Mouse (Mus musculus): ENCODE measurements around the gene 1700010B08Rik. TPM values are rescaled to one million over a fixed set of nuclear protein-coding genes. Genes with fewer than 3 reads are reported as not detected.
"Not testable (repeated sequence)": the region's sequence is repeated elsewhere in the genome, so short reads cannot be mapped to it uniquely, and the experiment has no call there.

The 1700010B08Rik gene
- 0.13 TPM in 1 of 2 replicates, not detected in the other for polyA plus RNA-seq (2015; fragmentation: Nextera tagmentation; extraction: Ambion mirVana)

DNA sequence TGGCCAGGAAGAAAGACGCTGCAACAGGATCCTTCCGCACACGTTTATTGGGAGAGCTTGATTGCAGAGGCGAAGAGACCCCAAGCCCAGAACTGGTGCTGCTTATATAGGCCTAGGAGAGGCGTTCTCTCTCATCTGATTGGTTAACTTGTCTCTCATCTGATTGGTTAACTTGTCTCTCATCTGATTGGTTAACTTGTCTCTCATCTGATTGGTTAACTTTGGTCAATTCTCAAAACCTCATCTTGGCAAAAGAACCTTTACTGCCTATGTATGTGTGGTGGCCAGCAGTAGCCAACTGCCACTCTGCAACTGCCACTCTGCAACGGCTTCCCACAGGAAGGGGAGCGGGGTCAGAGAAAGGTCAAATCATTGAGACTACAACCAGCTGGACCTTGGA is at the start of gene 1700010B08Rik:
TSS of gene 1700010B08Rik (plus strand) at position 301 of the 400 bp plus-strand sequence.
- DNase-seq (ENCODE audit: low spot score); ATAC-seq; H3K9ac ChIP-seq (replicated peaks; ENCODE audit: low read depth); H3K36me3 ChIP-seq (ENCODE audit: insufficient read depth, low read length); H3K27ac ChIP-seq (ENCODE audit: low read length); H3K27me3 ChIP-seq (replicated peaks; ENCODE audit: insufficient read depth, low read length); H3K4me1 ChIP-seq (ENCODE audit: insufficient read depth, low read depth, low read length); H3K4me2 ChIP-seq (replicated peaks; ENCODE audit: low read depth, low read length); H3K9me3 ChIP-seq (ENCODE audit: low read length); H3K4me3 ChIP-seq (ENCODE audit: low read depth, low read length): not testable (repeated sequence)
- 75% methylated on average over 6 of the region's 7 CpGs for WGBS

DNA sequence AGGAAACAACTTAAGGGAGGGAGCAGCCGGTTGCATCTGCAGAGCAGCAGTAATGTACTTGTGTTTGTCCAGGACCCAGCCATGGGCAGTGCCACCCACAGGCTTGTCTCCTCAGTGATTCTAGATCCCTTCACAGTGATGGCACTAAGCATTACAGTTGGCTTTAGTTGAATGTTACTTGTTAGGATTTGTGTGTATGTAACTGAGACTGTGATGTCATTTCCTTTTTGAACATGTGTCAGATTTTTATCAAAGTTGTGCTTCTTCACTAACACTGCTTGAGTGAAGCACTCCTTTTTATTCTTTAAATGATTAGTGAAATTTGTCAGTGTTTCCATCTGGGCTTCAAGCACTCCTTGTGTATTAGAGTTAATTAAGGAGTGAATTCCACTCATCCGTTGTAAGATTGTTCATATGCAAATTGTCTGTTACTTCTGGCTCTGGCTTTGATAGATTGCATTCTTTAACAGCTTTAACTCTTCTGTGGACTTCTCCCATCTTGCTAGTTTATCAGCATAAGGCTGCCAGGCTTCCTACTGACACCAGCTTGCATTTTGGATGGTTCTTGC is 46.8 kb upstream of the 1700010B08Rik start:
- 61% methylated on average over 2 of the region's 2 CpGs for WGBS
- Histone ChIP-seq H3K4me3 (ENCODE audit: low read depth, low read length) (no peak overlapping the region), H3K4me2 (replicated peaks; ENCODE audit: low read depth, low read length) (no peak overlapping the region), H3K27ac (ENCODE audit: low read length) (no peak overlapping the region), H3K36me3 (ENCODE audit: insufficient read depth, low read length) (no peaks in the 10 kb centered on the region), H3K27me3 (replicated peaks; ENCODE audit: insufficient read depth, low read length) (no peaks in the 10 kb centered on the region), H3K9me3 (ENCODE audit: low read length) (no peaks in the 10 kb centered on the region), H3K9ac (replicated peaks; ENCODE audit: low read depth) (no peak overlapping the region), H3K4me1 (ENCODE audit: insufficient read depth, low read depth, low read length) (no peaks in the 10 kb centered on the region)
- ATAC-seq = no peak
- no peak for DNase-seq (ENCODE audit: low spot score)
- no peak for TF ChIP-seq CTCF (IDR thresholded peaks at IDR 0.05)
- TF ChIP-seq EP300 (IDR thresholded peaks at IDR 0.05) = no peak

DNA sequence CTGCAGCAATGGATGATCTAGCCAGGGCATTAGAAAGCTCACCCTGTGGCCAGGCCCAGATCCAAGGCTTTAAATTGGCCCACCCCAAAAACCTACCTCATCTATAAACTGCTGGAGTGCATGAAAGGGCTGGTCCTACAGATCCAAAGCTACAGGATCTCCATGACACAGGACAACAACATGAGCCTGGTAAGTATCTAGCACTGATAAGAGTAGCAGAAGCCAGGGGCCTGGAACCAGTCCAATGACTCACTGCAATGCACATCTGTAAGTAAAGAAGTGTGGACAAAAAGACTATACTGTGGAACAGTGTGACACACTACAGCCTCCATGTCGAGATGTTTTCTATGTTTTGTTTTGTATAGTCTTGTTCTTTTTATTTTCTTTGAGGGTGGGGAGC is 45.7 kb upstream of the 1700010B08Rik start:
- Histone ChIP-seq H3K9ac (replicated peaks; ENCODE audit: low read depth) (no peak overlapping the region), H3K4me2 (replicated peaks; ENCODE audit: low read depth, low read length) (no peak overlapping the region), H3K27ac (ENCODE audit: low read length) (no peak overlapping the region), H3K4me3 (ENCODE audit: low read depth, low read length) (no peak overlapping the region), H3K4me1 (ENCODE audit: insufficient read depth, low read depth, low read length) (no peaks in the 10 kb centered on the region), H3K9me3 (ENCODE audit: low read length) (no peaks in the 10 kb centered on the region), H3K36me3 (ENCODE audit: insufficient read depth, low read length) (no peaks in the 10 kb centered on the region), H3K27me3 (replicated peaks; ENCODE audit: insufficient read depth, low read length) (no peaks in the 10 kb centered on the region)
- TF ChIP-seq EP300 (IDR thresholded peaks at IDR 0.05) (no peak), CTCF (IDR thresholded peaks at IDR 0.05) (no peak)
- 81% methylated on average over 1 of the region's 1 CpGs for WGBS
- ATAC-seq (no peak), DNase-seq (ENCODE audit: low spot score) (no peak)

DNA sequence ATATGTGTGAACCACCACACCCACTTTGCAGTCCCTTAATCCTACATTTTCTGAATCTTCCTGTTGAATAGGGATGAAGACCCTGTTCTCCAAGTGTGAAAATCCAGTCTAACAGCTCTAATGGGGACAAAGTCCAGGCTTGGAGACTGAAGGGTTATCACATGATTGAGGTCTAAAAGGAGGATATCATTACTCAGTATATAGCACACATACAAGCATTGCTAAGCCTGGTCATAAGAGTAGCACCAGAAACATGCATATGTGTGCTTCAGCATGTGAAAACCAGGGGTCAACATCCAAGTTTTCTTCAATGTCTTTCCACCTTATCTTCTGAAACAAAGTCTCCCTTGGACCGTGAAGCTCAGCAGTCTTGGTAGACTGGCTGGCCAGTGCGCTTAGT is 40.6 kb upstream of the 1700010B08Rik start:
- H3K9me3 ChIP-seq (ENCODE audit: low read length) = no peaks in the 10 kb centered on the region
- TF ChIP-seq EP300 (IDR thresholded peaks at IDR 0.05) (no peak), CTCF (IDR thresholded peaks at IDR 0.05) (no peak)

DNA sequence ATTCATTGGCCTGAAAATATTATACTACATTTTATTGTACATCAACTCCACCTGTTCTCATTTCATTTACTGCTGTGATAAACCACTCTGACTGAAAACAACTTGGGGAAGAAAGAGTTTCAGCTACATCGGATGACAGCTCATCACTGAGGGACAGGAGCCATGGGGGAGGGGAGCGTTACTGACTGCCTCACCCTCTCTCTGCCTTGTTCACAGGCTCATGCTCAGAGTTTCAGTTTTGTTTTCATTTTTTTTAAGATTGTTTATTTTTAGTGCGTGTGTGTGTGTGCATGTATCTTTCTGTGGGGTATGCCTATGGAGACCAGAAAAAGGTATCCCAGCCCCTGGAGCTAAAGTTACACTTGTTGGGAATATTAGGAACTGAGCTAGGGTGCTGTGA is 40.0 kb upstream of the 1700010B08Rik start:
- H3K4me1 ChIP-seq (ENCODE audit: insufficient read depth, low read depth, low read length) = no peaks in the 10 kb centered on the region
- H3K9ac ChIP-seq (replicated peaks; ENCODE audit: low read depth) = no peak overlapping the region
- no peaks in the 10 kb centered on the region for H3K36me3 ChIP-seq (ENCODE audit: insufficient read depth, low read length)
- DNase-seq (ENCODE audit: low spot score) (no peak), ATAC-seq (no peak)
- H3K9me3 ChIP-seq (ENCODE audit: low read length) = no peaks in the 10 kb centered on the region
- TF ChIP-seq CTCF (IDR thresholded peaks at IDR 0.05) (no peak), EP300 (IDR thresholded peaks at IDR 0.05) (no peak)
- no peak overlapping the region for H3K27ac ChIP-seq (ENCODE audit: low read length)
- no peak overlapping the region for H3K4me2 ChIP-seq (replicated peaks; ENCODE audit: low read depth, low read length)
- WGBS = 55% methylated on average over 3 of the region's 3 CpGs
- H3K27me3 ChIP-seq (replicated peaks; ENCODE audit: insufficient read depth, low read length) = no peaks in the 10 kb centered on the region
- H3K4me3 ChIP-seq (ENCODE audit: low read depth, low read length) = no peak overlapping the region

More for the DNA sequence above, 40.6 kb upstream of the 1700010B08Rik start:
- no peak overlapping the region for H3K4me2 ChIP-seq (replicated peaks; ENCODE audit: low read depth, low read length)
- H3K4me1 ChIP-seq (ENCODE audit: insufficient read depth, low read depth, low read length) = no peaks in the 10 kb centered on the region
- DNase-seq (ENCODE audit: low spot score) (no peak), ATAC-seq (no peak)
- H3K4me3 ChIP-seq (ENCODE audit: low read depth, low read length) = no peak overlapping the region
- H3K27ac ChIP-seq (ENCODE audit: low read length) = no peak overlapping the region
- no peak overlapping the region for H3K9ac ChIP-seq (replicated peaks; ENCODE audit: low read depth)
- no peaks in the 10 kb centered on the region for H3K27me3 ChIP-seq (replicated peaks; ENCODE audit: insufficient read depth, low read length)
- WGBS = 88% methylated on average over 2 of the region's 2 CpGs
- no peaks in the 10 kb centered on the region for H3K36me3 ChIP-seq (ENCODE audit: insufficient read depth, low read length)

DNA sequence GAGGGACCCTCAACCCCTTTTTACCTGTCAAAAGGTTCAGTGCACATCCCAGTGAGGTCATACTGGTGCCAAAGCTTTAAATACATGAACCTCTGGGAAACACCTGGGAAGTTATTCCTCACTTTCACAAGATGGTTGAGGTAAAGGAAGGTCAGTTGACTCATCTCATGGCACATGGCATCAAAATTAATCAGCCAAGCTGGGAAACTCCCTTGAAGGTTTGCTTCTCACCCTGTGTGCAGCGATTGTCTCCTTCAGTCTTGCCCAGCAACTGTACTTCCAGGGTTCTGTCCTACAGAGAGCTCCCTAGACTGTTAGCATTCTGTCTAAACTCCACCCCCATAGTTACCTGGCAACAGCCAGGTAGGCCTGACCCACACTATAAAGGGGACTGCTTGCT is 39.1 kb upstream of the 1700010B08Rik start:
- Histone ChIP-seq H3K4me1 (ENCODE audit: insufficient read depth, low read depth, low read length) (no peaks in the 10 kb centered on the region), H3K9ac (replicated peaks; ENCODE audit: low read depth) (no peak overlapping the region), H3K9me3 (ENCODE audit: low read length) (no peaks in the 10 kb centered on the region), H3K4me3 (ENCODE audit: low read depth, low read length) (no peak overlapping the region), H3K27ac (ENCODE audit: low read length) (no peak overlapping the region), H3K27me3 (replicated peaks; ENCODE audit: insufficient read depth, low read length) (no peaks in the 10 kb centered on the region), H3K4me2 (replicated peaks; ENCODE audit: low read depth, low read length) (no peak overlapping the region), H3K36me3 (ENCODE audit: insufficient read depth, low read length) (no peaks in the 10 kb centered on the region)
- ATAC-seq = no peak
- DNase-seq (ENCODE audit: low spot score) = no peak
- no peak for TF ChIP-seq EP300 (IDR thresholded peaks at IDR 0.05)
- no peak for TF ChIP-seq CTCF (IDR thresholded peaks at IDR 0.05)
- WGBS = 33% methylated on average over 1 of the region's 1 CpGs

DNA sequence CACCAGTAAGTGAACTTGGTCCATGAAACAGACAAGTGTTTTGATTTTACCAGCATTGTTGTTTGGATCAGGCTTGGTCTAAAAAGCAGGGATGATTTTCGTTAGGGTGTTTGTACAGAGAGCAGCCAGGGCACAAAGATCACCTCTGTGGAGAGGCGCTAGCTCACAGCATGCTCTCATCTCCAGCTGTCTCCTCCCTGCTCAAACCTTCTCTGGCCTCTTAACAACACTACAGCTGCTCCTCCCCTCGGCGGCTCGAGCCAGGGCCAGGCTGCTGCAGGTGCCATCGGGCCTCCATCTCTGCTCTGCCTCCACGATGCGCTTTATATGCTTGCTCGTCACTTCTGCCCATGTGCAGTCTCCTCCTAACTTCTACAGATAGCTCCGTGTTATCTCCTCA is 36.4 kb upstream of the 1700010B08Rik start:
- Histone ChIP-seq H3K9me3 (ENCODE audit: low read length) (no peaks in the 10 kb centered on the region), H3K27ac (ENCODE audit: low read length) (no peak overlapping the region), H3K27me3 (replicated peaks; ENCODE audit: insufficient read depth, low read length) (no peaks in the 10 kb centered on the region), H3K4me2 (replicated peaks; ENCODE audit: low read depth, low read length) (no peak overlapping the region), H3K4me3 (ENCODE audit: low read depth, low read length) (no peak overlapping the region), H3K9ac (replicated peaks; ENCODE audit: low read depth) (no peak overlapping the region), H3K4me1 (ENCODE audit: insufficient read depth, low read depth, low read length) (no peaks in the 10 kb centered on the region), H3K36me3 (ENCODE audit: insufficient read depth, low read length) (no peaks in the 10 kb centered on the region)
- TF ChIP-seq EP300 (IDR thresholded peaks at IDR 0.05) (no peak), CTCF (IDR thresholded peaks at IDR 0.05) (no peak)
- 48% methylated on average over 10 of the region's 10 CpGs for WGBS
- DNase-seq (ENCODE audit: low spot score) = no peak
- ATAC-seq = no peak

Measured in lung, postnatal 0 days (tissue).